Mouse (Mus musculus): Measurements from ENCODE around the gene Cped1. TPM values are rescaled to one million over a fixed set of nuclear protein-coding genes. Genes with fewer than 3 reads are reported as not detected.

The Cped1 gene
- total RNA-seq (2021) (10 to 100 TPM; 23.0 to 23.3 TPM), polyA plus RNA-seq (2012; rRNA removed) (6.9 and 13.5 TPM in 2 replicates)
- long read RNA-seq, full-length matches to known transcripts: 18 of 37 reads
- long read RNA-seq, partial matches to known transcripts: 2 of 37 reads
- long read RNA-seq, other reads (novel, unspliced or antisense): 17 of 37 reads

- TF ChIP-seq POLR2A (IDR thresholded peaks at IDR 0.05; ENCODE audit: insufficient read depth, low read depth, low read length) (peak; percentile 92), CTCF (IDR thresholded peaks at IDR 0.05) (no peak), EP300 (IDR thresholded peaks at IDR 0.05; ENCODE audit: insufficient read depth, low read depth, low read length) (0 out of 2 replicates have a peak, but pooled peaks have one; percentile 36)
- Histone ChIP-seq H3K4me3 (peak within 1 kb of the TSS; percentile 80), H3K27ac (peak within 1 kb of the TSS; percentile 92), H3K27me3 (ENCODE audit: control insufficient read depth, insufficient read depth, low read length) (no peaks in the 10 kb centered on the region), H3K36me3 (ENCODE audit: control insufficient read depth, insufficient read depth, low read length) (peaks cover 26% of the 10 kb centered on the region), H3K79me2 (replicated peaks; ENCODE audit: control insufficient read depth, insufficient read depth, low read length) (peaks cover 3% of the 10 kb centered on the region; the same call in 1 of the 2 replicates), H3K4me1 (ENCODE audit: control insufficient read depth, insufficient read depth, low read length) (peaks cover 11% of the 10 kb centered on the region), H3K9ac (ENCODE audit: low read depth, low read length) (peak within 1 kb of the TSS; percentile 97)
- DNase-seq: peak; percentile 87 to 88
- intact Hi-C loops (cut with DNase I): loop anchor here (1.0 to 5.0 kb wide), 5 partner anchors 15 to 189 kb away; no protein-coding TSS in a partner anchor
- WGBS: under 1% methylated on average over 38 of the region's 38 CpGs
These were observed at the start of gene Cped1 for GRCm38 (mm10) chr6:21985732-21986540. Cped1 (plus strand) TSS chr6:21985916.

DNA sequence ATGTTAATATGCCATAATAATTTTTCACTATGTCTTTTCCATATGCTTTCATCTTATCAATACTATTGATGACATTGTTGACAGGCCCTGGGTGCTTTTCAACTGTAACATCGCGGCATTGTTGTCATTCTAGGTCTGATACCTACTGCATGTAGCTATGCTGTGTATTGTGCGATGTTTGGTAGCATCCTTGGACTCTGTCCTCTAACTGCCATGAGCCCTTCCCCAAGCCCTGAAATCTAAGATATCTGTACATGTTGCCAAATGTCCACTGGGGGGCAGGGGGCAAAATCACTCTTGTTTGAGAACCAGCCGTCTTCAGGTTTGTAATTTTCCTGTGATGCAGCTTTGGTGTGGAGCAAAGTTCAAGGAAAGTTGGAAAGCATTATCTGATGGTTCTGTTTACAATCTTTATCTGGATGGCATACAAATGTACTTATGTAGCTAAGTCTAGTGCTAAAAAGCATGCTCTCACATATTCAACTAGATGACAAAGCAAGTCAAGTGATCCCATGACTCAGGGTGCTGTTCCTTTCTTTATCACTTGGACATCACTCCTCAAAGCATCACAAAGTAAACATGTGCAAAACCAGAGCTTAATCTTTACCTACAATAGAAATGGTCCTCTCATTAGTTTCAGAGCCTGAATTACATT is 47.6 kb upstream of the Cped1 start:
- Histone ChIP-seq H3K36me3 (ENCODE audit: control insufficient read depth, insufficient read depth, low read length) (no peaks in the 10 kb centered on the region), H3K79me2 (replicated peaks; ENCODE audit: control insufficient read depth, insufficient read depth, low read length) (no peaks in the 10 kb centered on the region), H3K4me1 (ENCODE audit: control insufficient read depth, insufficient read depth, low read length) (no peaks in the 10 kb centered on the region), H3K27me3 (ENCODE audit: control insufficient read depth, insufficient read depth, low read length) (no peaks in the 10 kb centered on the region), H3K4me3 (no peak overlapping the region), H3K9ac (ENCODE audit: low read depth, low read length) (no peak overlapping the region), H3K27ac (no peak overlapping the region)
- TF ChIP-seq EP300 (IDR thresholded peaks at IDR 0.05; ENCODE audit: insufficient read depth, low read depth, low read length) (no peak), POLR2A (IDR thresholded peaks at IDR 0.05; ENCODE audit: insufficient read depth, low read depth, low read length) (no peak)
- 78% methylated on average over 4 of the region's 4 CpGs for WGBS
- no peak for DNase-seq
- intact Hi-C loops (cut with DNase I): no loop called here

GRCm38 (mm10) chr6:21949226-21949731 is 36.4 kb upstream of the Cped1 start, which contains the start of gene Ing3:
Ing3 (plus strand) TSS chr6:21949571.
- peak; percentile 93 to 99 for DNase-seq
- peak within 1 kb of the TSS; percentile 95 for H3K27ac ChIP-seq
- no peak for TF ChIP-seq CTCF (IDR thresholded peaks at IDR 0.05)
- peak; percentile 28; the same call in 1 of the 2 replicates for TF ChIP-seq POLR2A (IDR thresholded peaks at IDR 0.05; ENCODE audit: insufficient read depth, low read depth, low read length)
- no peak for TF ChIP-seq EP300 (IDR thresholded peaks at IDR 0.05; ENCODE audit: insufficient read depth, low read depth, low read length)
- intact Hi-C loops (cut with DNase I): loop anchor here (5.0 kb wide), 2 partner anchors 97 to 152 kb away; partner anchors contain the start of gene Tspan12
- H3K4me1 ChIP-seq (ENCODE audit: control insufficient read depth, insufficient read depth, low read length): peaks cover 2% of the 10 kb centered on the region; the same call in 1 of the 2 replicates
- under 1% methylated on average over 35 of the region's 35 CpGs for WGBS
- H3K27me3 ChIP-seq (ENCODE audit: control insufficient read depth, insufficient read depth, low read length): no peaks in the 10 kb centered on the region
- peak within 1 kb of the TSS; percentile 91 for H3K9ac ChIP-seq (ENCODE audit: low read depth, low read length)
- H3K36me3 ChIP-seq (ENCODE audit: control insufficient read depth, insufficient read depth, low read length): peaks cover 17% of the 10 kb centered on the region
- peaks cover 2% of the 10 kb centered on the region for H3K79me2 ChIP-seq (replicated peaks; ENCODE audit: control insufficient read depth, insufficient read depth, low read length)
- H3K4me3 ChIP-seq: peak within 1 kb of the TSS; percentile 91

GRCm38 (mm10) chr6:21949771-21950448 is 35.8 kb upstream of the Cped1 start:
- Histone ChIP-seq H3K79me2 (replicated peaks; ENCODE audit: control insufficient read depth, insufficient read depth, low read length) (peaks cover 3% of the 10 kb centered on the region), H3K4me1 (ENCODE audit: control insufficient read depth, insufficient read depth, low read length) (peaks cover 2% of the 10 kb centered on the region), H3K36me3 (ENCODE audit: control insufficient read depth, insufficient read depth, low read length) (peaks cover 23% of the 10 kb centered on the region), H3K27me3 (ENCODE audit: control insufficient read depth, insufficient read depth, low read length) (no peaks in the 10 kb centered on the region), H3K4me3 (peak overlapping the region; percentile 91), H3K27ac (peak overlapping the region; percentile 95), H3K9ac (ENCODE audit: low read depth, low read length) (peak overlapping the region; percentile 91)
- intact Hi-C loops (cut with DNase I): loop anchor here (5.0 kb wide), 2 partner anchors 98 to 153 kb away; partner anchors contain the start of gene Tspan12
- WGBS: under 1% methylated on average over 68 of the region's 68 CpGs
- TF ChIP-seq CTCF (IDR thresholded peaks at IDR 0.05) (0 out of 2 replicates have a peak, but pooled peaks have one; percentile 7), EP300 (IDR thresholded peaks at IDR 0.05; ENCODE audit: insufficient read depth, low read depth, low read length) (no peak; the same call in 1 of the 2 replicates), POLR2A (IDR thresholded peaks at IDR 0.05; ENCODE audit: insufficient read depth, low read depth, low read length) (peak; percentile 54; the same call in 1 of the 2 replicates)
- peak; percentile 97 to 98 for DNase-seq

DNA sequence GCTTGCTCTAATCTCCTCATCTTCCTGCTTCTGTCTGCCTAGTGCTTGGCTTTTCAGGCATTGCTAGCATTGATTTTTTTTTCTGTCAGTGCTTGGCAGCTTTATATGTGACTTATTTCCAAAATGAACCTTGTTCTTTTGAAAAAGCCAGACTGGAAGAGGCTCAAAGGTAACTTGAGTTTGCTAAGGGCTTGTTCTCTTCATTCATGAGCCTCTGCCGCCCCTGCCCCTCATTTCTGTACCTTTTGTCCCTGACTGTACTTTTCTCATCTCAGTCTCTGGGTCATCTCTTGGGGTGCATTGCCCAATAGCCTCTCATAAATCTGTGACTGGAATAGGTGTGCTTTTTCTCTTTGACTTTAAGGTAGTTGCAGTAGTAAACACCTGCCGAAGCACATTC is 35.0 kb upstream of the Cped1 start:
- TF ChIP-seq EP300 (IDR thresholded peaks at IDR 0.05; ENCODE audit: insufficient read depth, low read depth, low read length) (no peak), CTCF (IDR thresholded peaks at IDR 0.05) (no peak), POLR2A (IDR thresholded peaks at IDR 0.05; ENCODE audit: insufficient read depth, low read depth, low read length) (no peak)
- no peaks in the 10 kb centered on the region for H3K27me3 ChIP-seq (ENCODE audit: control insufficient read depth, insufficient read depth, low read length)
- peaks cover 3% of the 10 kb centered on the region for H3K4me1 ChIP-seq (ENCODE audit: control insufficient read depth, insufficient read depth, low read length)
- peaks cover 25% of the 10 kb centered on the region for H3K36me3 ChIP-seq (ENCODE audit: control insufficient read depth, insufficient read depth, low read length)
- intact Hi-C loops (cut with DNase I): no loop called here
- peaks cover 4% of the 10 kb centered on the region for H3K79me2 ChIP-seq (replicated peaks; ENCODE audit: control insufficient read depth, insufficient read depth, low read length)
- peak overlapping the region; percentile 95 for H3K27ac ChIP-seq
- H3K9ac ChIP-seq (ENCODE audit: low read depth, low read length): peak overlapping the region; percentile 72
- peak overlapping the region; percentile 91 for H3K4me3 ChIP-seq
- WGBS: 81% methylated on average over 2 of the region's 2 CpGs
- DNase-seq: no peak

Data from heart, adult 2 months (tissue).